Mouse (Mus musculus) MN1 (cell line): ENCODE results near the gene Fsd2.

Experiments used
- DNase-seq: peaks from one replicate; pipeline ENCODE4 v3.0.0-alpha.2; 2016; ENCODE audit warnings: low spot score

Gene Fsd2

DNA sequence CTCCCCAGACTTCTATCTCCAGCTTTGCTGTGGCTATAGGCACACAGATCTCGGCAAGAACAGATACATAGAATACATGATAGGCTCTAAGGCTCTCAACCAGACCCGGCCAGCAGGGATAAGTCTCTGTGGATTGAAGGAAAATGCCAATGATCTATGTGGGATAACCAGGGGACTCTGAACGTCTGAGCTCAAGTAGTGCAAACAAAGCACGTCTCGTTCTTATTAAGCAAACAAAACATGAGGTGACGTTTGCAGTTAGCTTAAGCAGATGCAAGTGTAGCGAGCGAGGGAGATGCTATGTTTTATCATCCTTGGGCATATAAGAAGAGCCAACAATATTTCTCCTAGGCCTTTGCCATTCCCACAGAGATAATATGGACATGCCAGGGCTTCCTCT, 23.8 kb downstream of the Fsd2 start:
- no peak for DNase-seq

DNA sequence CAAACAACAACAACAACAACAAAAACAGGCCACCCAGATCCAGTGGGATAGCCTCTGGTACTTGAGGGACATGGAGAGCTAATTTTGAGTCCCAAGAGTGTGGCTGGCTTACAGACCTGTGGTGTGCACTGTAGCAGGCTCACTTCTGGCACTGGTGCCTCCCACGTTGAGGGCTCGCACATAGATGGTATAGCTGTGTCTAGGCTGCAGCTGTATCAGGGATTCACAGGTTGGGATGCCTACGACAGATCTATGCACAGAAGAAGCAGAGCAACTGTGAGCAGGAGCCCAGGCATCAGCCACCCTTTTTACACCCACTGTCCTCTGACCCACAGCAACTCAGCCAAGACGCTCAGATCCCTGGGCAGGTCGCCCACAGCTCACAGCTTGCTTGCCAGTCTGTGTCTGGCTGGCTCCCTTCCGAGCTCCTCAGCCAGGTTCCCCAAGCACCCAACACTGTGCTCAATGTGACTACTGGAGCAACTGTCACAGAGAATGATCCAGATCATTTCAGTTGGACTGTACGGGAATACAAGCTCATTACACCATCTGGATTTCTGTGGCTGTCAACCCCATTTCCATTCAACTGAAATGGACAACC, 24.7 kb downstream of the Fsd2 start:
- DNase-seq: no peak

DNA sequence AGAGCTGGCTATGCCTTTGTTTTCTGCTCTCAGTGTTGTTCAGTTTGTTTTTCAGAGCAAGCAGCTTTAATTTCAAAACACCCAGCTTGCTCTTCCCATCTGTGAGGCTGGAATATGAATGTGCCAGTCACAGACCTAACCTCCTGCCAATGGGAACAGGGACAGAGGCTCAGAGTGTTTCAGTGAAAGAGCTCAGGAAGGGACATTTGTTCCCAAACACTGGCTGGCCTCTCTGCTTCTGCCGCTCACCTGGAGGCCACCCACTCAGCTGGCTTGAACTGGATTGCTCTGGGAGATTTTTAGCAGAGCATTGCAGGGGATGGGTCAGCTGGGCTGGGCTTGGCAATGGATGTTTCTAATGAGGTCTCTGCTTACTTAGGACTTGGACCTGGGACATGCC, 25.7 kb downstream of the Fsd2 start:
- DNase-seq: no peak

DNA sequence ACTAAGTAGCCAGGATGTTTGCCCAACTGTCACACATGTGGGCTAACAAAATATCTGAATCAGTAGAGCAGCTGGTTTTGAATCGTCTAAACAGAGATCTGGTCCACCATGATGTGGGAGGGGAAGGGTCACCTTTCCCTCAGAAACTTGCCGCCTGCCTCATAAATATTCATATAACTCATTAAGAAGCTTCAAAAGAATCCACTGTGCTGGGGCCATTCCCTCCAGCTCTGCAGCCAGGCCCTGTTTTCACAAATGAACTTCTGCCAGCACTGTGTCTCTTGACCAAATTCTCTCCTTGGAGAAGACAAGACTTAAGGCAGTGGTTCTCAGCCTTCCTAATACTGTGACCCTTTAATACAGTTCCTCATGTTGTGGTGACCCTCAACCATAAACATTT, 27.2 kb downstream of the Fsd2 start:
- DNase-seq: no peak

DNA sequence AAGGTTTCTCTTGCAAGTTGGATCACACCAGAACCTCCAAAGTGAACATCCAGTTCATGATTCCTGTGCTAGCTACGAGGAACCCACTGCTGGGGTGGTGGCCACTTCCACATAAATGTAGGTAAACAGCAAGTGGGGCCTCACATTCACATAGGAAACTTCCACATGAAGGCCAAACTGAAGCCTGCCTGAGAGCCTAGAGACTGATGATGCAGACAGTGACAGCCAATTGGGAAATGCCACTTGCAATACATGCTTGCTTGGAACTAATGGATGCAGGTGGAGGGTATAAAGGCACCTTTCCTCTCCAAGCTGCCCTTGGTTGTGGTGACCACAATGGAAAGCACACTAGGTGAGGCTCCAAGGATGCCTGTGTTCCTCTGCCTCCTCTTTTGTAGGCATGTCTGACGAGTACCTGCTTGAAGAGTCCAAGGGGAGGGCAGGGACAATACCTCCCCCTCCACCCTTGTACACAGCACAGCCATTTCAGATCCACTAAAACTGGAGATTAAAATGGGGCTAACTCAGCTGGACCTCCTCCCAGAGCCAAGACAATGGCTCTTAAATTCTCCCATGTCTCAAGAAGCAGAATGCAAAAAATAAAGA, 28.6 kb downstream of the Fsd2 start:
- peak; percentile 49 for DNase-seq

DNA sequence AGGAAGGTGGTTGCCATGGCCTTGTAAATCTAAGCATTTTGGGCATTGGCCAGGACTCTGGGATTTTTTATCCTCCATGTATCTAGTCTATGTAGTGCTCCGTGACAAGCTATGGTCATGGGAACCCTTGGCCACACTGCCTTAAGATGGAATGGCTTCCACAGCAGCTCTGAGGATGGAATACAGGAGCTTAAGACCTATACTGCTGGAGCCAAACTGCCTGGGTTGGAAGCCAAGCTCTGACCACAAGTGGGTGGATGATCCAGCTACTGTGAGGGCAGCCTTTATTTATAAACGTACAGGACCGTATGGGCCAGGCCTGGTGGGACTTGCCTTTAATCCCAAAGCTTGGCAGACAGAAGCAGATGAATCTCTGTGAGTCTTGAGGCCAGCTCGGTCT, 30.3 kb downstream of the Fsd2 start:
- no peak for DNase-seq

DNA sequence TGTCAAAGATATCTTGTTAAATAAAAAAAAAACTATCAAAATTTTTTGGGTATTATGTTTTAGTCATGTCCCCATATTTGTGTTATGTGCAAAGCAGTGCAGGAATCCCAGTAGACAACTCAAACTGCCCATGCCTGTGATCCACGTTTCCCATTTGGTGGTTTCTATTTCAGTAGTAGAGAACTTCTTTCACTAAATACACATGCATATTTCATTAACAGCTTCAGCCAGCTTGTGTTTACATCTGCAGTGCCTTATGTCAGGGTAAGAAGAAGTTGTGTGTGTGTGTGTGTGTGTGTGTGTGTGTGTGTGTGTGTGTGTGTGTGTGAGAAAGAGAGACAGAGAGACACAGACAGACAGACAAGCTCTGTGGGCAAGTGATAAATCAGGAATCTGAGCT, 35.3 kb downstream of the Fsd2 start:
- DNase-seq: no peak

DNA sequence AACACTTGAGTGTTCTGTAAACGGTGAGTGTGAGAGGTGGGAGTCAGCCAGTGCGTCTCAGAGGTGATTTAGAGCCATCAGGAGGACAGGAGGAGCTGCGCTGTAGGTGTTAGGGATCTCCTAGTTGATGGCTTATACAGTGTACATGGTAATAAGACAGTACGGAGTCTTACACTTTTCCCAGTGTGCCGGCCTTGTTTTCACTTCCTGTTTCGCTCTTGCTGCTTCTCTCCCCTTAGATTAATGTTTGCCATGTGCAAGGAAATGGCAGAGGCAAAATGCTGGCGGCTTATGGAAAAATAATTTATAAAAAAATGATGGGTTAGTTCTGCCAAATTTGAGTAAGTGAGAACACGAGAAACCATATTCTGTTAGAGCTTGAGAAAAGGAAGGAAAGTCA, 37.8 kb downstream of the Fsd2 start:
- DNase-seq: no peak

DNA sequence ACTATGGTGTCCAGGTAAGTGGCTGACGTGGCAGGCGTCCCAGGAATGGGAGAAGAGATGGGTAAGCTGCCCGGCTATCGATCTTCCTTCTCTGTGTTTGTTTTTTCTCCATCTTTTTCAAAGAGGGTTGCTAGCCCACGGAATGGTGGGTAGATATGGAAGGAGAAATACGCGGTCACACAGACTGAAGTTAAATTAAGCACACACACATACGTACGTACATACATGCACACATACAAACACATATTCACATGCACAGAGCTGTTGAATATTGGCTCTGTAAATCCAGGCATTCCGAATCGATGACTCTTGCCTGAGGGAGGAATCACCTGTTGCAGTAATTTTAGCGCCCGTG, 43.1 kb downstream of the Fsd2 start:
- no peak for DNase-seq

DNA sequence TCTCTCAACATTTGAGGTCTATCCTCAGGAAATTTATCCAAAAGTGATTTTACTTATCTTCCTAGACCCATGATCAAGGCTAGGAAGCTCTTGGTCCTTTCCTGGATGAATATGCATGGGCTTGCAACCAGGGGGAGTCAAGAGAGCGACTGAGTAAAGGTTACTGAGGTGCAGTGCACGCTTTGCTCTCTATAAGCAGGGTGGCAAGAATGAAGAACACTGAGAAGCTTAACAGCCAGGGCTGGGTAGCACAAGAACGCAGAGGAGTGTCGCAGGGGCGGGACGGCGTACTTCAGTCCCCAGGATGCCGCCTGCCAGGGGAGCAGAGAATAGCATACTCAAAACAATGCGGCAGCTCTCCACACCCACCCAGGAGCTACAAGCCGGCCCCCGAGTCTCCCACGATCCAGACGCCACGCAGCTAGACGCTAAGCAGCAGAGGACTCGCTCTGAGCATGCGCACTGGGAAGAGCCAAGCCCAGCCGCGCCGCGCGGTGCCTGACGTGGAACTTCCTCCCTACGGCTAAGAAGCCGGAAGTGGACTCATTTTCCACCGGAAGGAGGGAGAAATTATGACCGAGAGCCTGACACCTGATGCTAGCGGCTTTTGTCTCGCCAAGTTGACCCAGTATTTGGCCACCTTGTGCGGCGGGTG, 43.6 kb downstream of the Fsd2 start:
- DNase-seq: peak; percentile 95

DNA sequence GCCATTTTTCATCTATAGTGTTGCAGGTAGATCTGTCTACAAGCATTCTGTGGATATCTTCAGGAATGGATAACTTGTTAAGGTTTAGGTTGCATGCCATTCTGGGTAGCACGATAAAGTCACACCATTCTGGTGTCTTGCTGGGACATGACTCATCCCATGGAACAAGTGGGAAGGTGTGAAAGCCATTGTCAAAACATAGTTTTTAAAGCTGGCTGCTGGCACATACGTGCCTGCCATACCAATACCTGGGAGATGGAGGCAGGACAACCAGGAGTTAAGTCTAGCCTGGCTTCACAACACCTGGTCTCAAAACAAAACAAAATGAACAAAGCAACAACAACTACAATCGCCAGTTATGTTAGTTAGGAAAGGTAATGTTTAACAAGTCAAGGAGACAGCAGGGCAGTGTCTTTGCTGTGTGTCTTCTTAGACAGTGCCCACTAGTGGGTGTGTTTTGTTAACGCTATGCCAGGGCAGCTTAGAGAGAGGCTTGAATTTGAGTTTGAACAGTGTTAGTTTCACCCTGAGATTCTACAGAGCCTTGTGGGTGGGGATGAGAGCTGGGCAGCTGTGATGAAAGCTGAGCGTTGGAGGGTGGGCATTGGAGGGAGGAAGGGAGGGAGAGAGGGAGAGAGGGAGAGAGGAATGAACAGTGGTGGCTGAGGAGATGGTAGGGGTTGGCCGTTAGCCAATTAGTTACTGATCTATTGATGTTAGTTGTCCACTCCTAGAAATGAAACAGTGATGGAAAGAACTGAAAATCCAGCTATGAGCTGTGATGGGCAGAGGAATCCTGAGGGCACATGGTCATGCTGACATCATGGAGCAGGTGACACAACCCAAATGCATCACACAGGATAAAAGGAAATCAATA, 50.4 kb downstream of the Fsd2 start:
- DNase-seq: no peak

DNA sequence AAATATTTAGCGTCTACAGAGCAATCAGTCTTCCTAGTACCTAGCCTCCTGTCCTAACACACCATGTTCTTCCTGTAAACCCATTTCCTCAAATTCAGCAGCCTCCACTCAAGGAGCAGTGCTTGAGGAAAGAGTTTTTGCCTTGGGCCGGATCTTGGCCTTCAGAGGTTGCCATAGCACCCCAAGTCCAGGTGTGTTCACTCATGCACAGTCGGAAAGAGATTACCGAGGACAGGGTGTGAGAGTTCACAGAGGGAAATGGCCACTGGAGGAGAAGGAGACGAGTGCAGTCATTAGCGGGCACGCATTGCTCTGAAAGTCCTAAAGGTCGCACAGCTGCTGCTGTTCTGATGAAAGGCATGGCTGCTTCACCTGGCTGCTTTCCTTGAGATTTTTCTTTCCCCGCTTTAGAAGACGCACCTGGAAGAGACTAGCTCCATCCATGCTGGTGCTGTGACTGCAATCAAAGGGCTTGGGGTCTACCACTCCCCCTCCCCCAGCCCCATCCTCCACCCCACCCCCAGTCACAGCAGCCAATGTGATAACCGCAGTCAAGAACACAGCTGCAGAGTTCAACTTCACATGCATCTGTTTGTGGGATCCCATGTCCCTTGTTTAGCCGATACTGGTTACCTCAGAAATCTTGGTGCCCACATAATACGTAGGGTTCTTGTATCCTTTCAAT, 51.7 kb downstream of the Fsd2 start:
- no peak for DNase-seq

DNA sequence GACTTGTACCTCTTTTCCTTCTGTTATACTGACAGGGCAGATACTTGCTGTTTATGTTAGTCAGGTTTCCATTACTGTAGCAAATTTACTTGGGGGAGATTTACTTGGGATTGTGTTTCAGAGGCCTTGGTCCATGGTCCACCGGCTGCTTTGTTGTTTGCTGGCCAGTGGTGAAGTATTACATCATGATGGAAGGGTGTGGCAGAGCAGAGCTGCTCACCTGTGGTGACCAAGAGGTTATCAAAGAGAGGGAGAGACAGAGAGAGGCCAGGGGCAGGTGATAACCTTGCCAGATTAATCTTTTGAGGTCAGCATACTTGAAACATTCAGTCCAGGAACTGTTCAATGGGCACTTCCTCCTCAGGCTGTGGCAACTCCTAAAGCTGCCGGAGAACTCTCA, 65.7 kb downstream of the Fsd2 start:
- DNase-seq: no peak

DNA sequence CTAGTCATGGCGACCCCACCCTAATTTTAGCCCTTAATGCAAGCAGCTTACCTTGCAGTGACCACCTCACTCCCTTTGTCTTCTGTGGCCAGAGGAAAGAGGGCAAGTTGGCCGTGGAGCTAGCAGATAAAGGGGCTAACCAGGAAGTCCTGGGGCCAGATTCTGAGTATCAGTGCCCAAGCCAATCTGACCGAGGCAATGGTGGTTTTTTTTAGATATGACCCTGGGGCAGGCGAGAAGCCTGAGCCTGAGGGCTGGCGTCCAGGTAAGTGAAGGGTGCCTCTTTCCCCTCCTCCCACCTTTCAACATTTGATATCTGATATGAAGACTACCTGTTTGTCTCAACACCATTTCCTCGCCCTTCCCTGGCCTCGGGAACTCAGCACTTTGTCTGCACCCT, 68.6 kb downstream of the Fsd2 start, which contains the start of gene BC048679:
TSS of gene BC048679 (minus strand) at position 101 of the 400 bp plus-strand sequence.
- no peak for DNase-seq

DNA sequence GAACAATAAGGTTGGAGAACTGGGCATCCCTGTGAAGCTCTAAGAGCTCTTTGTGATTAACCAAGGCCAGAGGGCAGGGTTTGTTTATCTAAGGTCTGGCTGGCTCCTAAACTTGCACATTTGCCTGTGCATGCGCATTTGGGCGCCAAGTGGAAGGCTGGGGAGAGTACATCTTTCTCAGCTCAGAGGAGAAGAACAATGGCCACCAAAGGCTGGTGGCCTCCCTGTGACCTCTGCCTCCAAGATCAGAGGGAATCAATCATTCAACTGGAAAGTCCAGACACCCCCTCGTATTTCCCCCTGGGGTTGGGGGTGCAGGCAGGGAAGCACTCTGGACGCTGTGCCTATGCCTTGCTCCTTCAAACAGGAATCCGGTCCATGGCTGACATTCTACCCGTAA, 69.6 kb downstream of the Fsd2 start:
- no peak for DNase-seq

DNA sequence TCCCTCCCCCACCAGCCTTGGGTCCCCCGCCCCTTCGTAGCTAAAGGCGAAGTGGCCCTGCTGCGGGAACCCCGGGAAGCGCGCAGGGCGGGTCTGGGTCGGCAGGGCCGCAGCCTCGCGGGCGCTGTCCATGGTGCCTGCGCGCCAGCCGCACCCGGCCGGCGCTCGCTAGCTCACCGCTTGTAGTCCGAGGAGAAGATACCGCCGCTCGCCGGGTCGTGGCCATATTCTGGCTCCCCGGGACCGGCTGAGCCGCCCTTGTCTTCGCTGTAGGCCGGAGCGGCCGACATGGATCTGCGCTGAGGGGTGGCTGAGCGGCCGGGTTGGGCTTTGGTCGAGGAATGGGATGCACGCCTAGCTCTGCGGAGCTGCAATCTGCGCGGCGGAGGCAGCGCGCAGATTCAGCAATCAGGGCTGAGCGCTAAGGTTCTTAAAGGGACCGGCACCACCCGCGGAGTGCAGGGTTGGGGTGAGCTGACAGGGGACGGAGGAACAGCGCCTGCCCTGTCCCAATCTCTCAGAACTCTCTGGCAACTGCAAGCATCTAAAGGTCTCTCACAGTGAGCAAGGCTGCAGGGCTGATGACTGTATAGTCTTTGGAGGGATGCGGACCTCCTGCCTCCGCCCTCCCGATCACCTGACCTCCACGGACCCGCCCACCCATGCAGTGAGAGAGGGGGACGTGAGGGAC, 73.3 kb downstream of the Fsd2 start, which contains the start of gene Ap3b2:
TSS of gene Ap3b2 (minus strand) at position 595 of the 691 bp plus-strand sequence.
- peak; percentile 81 for DNase-seq

DNA sequence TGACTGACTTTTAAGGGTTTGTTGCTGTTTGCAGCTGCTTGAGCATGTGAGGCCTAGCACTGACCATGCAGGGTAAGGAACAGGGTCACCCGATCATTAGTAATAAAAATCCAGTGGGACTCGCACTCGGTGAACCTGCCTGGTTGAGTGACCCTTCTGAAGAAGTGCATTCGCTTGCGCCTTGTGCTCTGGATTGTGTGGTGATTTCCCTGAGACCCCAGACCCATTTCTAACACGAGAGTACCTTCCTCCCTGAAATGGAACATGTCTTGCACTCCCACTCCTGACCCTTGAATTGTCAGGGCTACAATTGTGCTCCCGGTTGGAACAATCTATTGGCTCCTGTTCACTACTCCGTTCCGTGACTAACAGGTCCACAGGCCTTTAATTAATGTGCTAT, 74.1 kb downstream of the Fsd2 start:
- DNase-seq: peak; percentile 14

DNA sequence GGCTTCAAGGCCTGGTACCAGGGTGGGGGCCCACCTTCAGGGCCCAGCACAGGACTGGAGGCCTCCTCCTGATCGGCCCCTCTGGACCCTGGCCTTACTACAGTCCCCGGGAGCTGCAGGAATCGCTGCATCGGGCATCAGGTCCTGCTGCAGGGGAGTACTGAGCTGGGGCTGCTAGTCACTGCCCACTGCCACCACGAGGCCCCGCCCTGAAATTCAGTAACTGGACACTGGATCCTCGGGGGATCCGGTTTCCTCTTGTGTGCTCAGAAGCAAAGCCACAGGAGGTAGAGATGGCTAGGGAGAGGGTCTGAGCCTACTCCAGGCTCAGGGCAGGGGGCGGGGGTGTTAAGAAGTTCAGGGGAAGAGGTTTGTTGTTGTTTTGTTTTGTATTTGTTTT, 77.1 kb downstream of the Fsd2 start:
- DNase-seq: peak; percentile 37
